Mouse (Mus musculus) MEL (cell line): ENCODE results near the gene Clic4. TPM values are rescaled to one million over a fixed set of nuclear protein-coding genes. Genes with fewer than 3 reads are reported as not detected.

Experiments
- DNase-seq: peaks from one replicate; pipeline ENCODE4 v3.0.0; 2011; ENCODE audit warnings: low read depth, low spot score
- H3K27ac ChIP-seq: 2 replicates; pipeline ENCODE4 v1.5.1; 2012; ENCODE audit warnings: low read depth, mild to moderate bottlenecking, control low read depth, low read length, moderate library complexity; ENCODE audit not compliant: control insufficient read depth
- H3K27me3 ChIP-seq, 2 experiments: fragments of 150-350 bp in 1 of 2; sonication (generic) in 1 of 2; 2 replicates each; pipeline ENCODE4 v1.6.1; 2012; ENCODE audit warnings: low read length in 2 of 2, mild to moderate bottlenecking in 2 of 2, improper control_type of control experiment in 1 of 2, moderate library complexity in 1 of 2; ENCODE audit not compliant: insufficient read depth in 2 of 2, control insufficient read depth in 1 of 2
- H3K36me3 ChIP-seq, 2 experiments: 2 replicates each; pipeline ENCODE4 v1.6.1; 2012 to 2014; ENCODE audit warnings: low read length in 2 of 2, improper control_type of control experiment in 1 of 2, inconsistent platforms in 1 of 2, mild to moderate bottlenecking in 1 of 2; ENCODE audit not compliant: insufficient read depth in 2 of 2, control insufficient read depth in 1 of 2
- H3K4me1 ChIP-seq, 2 experiments: fragments of 150-350 bp in 1 of 2; sonication (generic) in 1 of 2; 2 replicates each; pipeline ENCODE4 v1.6.1; 2012; ENCODE audit warnings: low read length in 2 of 2, improper control_type of control experiment in 1 of 2, mild to moderate bottlenecking in 1 of 2; ENCODE audit not compliant: insufficient read depth in 2 of 2, control insufficient read depth in 1 of 2
- H3K4me3 ChIP-seq, 2 experiments: fragments of 150-350 bp in 1 of 2; sonication (generic) in 1 of 2; 2 replicates each; pipeline ENCODE4 v1.5.1; 2012; ENCODE audit warnings: low read depth in 2 of 2, low read length in 2 of 2, mild to moderate bottlenecking in 2 of 2, moderate library complexity in 2 of 2, control low read depth in 1 of 2, improper control_type of control experiment in 1 of 2; ENCODE audit not compliant: control insufficient read depth in 1 of 2, insufficient read depth in 1 of 2
- H3K79me2 ChIP-seq: 2 replicates; pipeline ENCODE4 v1.6.1; 2012; ENCODE audit warnings: mild to moderate bottlenecking, low read length, moderate library complexity; ENCODE audit not compliant: control insufficient read depth, poor library complexity, insufficient read depth
- H3K9ac ChIP-seq: 2 replicates; pipeline ENCODE4 v1.6.1; 2012; ENCODE audit warnings: low read depth, mild to moderate bottlenecking, control low read depth, low read length, moderate library complexity; ENCODE audit not compliant: control insufficient read depth, poor library complexity, severe bottlenecking
- H3K9me3 ChIP-seq: fragments of 150-350 bp; sonication (generic); replicated peaks from 2 replicates; pipeline ENCODE4 v1.6.1; 2012; ENCODE audit warnings: mild to moderate bottlenecking, low read length, improper control_type of control experiment, moderate library complexity; ENCODE audit not compliant: insufficient read depth
- CHD1 ChIP-seq: IDR thresholded peaks from 2 replicates; pipeline ENCODE4 v1.6.1; 2012; ENCODE audit warnings: low read depth, mild to moderate bottlenecking, inconsistent platforms, low read length, improper control_type of control experiment
- CTCF ChIP-seq, 3 experiments: IDR thresholded peaks in 2 of 3; conservative IDR thresholded peaks in 1 of 3; 2 replicates each; pipeline ENCODE4 v1.5.1; 2011 to 2012; ENCODE audit warnings: low read length in 3 of 3, low read depth in 2 of 3, mild to moderate bottlenecking in 2 of 3, improper control_type of control experiment in 1 of 3, inconsistent platforms in 1 of 3, mixed read lengths in 1 of 3, moderate library complexity in 1 of 3; ENCODE audit not compliant: control insufficient read depth in 1 of 3, insufficient read depth in 1 of 3, poor library complexity in 1 of 3, severe bottlenecking in 1 of 3
- EP300 ChIP-seq, 2 experiments: IDR thresholded peaks; 2 replicates each; pipeline ENCODE4 v1.6.1; 2011; ENCODE audit warnings: improper control_type of control experiment in 2 of 2, low read length in 2 of 2, low read depth in 1 of 2, mild to moderate bottlenecking in 1 of 2
- ETS1 ChIP-seq: IDR thresholded peaks from 2 replicates; pipeline ENCODE4 v1.6.1; 2012; ENCODE audit warnings: low read depth, mild to moderate bottlenecking, inconsistent platforms, low read length, improper control_type of control experiment, moderate library complexity
- GATA1 ChIP-seq: IDR thresholded peaks from 2 replicates; pipeline ENCODE4 v1.6.1; 2011; ENCODE audit warnings: low read depth, low read length, improper control_type of control experiment
- JUND ChIP-seq: IDR thresholded peaks from 2 replicates; pipeline ENCODE4 v1.6.1; 2011; ENCODE audit warnings: low read depth, mild to moderate bottlenecking, improper control_type of control experiment, low read length
- KAT2A ChIP-seq: conservative IDR thresholded peaks from 2 replicates; pipeline ENCODE4 v1.6.1; 2012; ENCODE audit warnings: low read depth, low read length, improper control_type of control experiment, inconsistent platforms
- MAX ChIP-seq: IDR thresholded peaks from 2 replicates; pipeline ENCODE4 v1.6.1; 2011; ENCODE audit warnings: low read length, improper control_type of control experiment
- MAZ ChIP-seq: IDR thresholded peaks from 2 replicates; pipeline ENCODE4 v1.6.1; 2012; ENCODE audit warnings: low read depth, mild to moderate bottlenecking, inconsistent platforms, low read length, improper control_type of control experiment
- MXI1 ChIP-seq: IDR thresholded peaks from 2 replicates; pipeline ENCODE4 v1.6.1; 2011; ENCODE audit warnings: mild to moderate bottlenecking, low read depth, low read length, improper control_type of control experiment
- MYC ChIP-seq: IDR thresholded peaks from 2 replicates; pipeline ENCODE4 v1.6.1; 2011; ENCODE audit warnings: low read depth, mild to moderate bottlenecking, low read length, improper control_type of control experiment, moderate library complexity
- NELFE ChIP-seq: IDR thresholded peaks from 2 replicates; pipeline ENCODE4 v1.6.1; 2011; ENCODE audit warnings: low read depth, low read length, improper control_type of control experiment
- NRF1 ChIP-seq: IDR thresholded peaks from 2 replicates; pipeline ENCODE4 v1.6.1; 2014; ENCODE audit warnings: low read depth, mild to moderate bottlenecking, inconsistent platforms, low read length, improper control_type of control experiment, moderate library complexity; ENCODE audit not compliant: poor library complexity, insufficient read depth, severe bottlenecking
- POLR2AphosphoS5 ChIP-seq: IDR thresholded peaks from 2 replicates; pipeline ENCODE4 v1.6.1; 2012; ENCODE audit warnings: low read depth, borderline replicate concordance, mild to moderate bottlenecking, inconsistent platforms, low read length, moderate library complexity, mixed read lengths
- SIN3A ChIP-seq: IDR thresholded peaks from 2 replicates; pipeline ENCODE4 v1.6.1; 2012; ENCODE audit warnings: low read length, improper control_type of control experiment, inconsistent platforms
- TAL1 ChIP-seq: IDR thresholded peaks from 2 replicates; pipeline ENCODE4 v1.6.1; 2012; ENCODE audit warnings: mild to moderate bottlenecking, inconsistent platforms, low read length, moderate library complexity, mixed read lengths
- TCF12 ChIP-seq: IDR thresholded peaks from 2 replicates; pipeline ENCODE4 v1.6.1; 2014; ENCODE audit warnings: low read depth, mild to moderate bottlenecking, inconsistent platforms, low read length, improper control_type of control experiment, moderate library complexity
- ZKSCAN1 ChIP-seq: IDR thresholded peaks from 2 replicates; pipeline ENCODE4 v1.6.1; 2012; ENCODE audit warnings: low read depth, mild to moderate bottlenecking, inconsistent platforms, low read length, improper control_type of control experiment, moderate library complexity
- ZNF384 ChIP-seq: IDR thresholded peaks from 2 replicates; pipeline ENCODE4 v1.6.1; 2012; ENCODE audit warnings: low read depth, mild to moderate bottlenecking, inconsistent platforms, low read length, improper control_type of control experiment
- polyA plus RNA-seq, 2 experiments: library from polyadenylated mRNA; stranded (reverse) in 1 of 2; unstranded in 1 of 2; fragments of >175 nt in 1 of 2; fragments of >200 nt in 1 of 2; gene quantifications; 2 replicates each; pipeline versions ENCODE4 v1.2.1 to v1.2.4; 2012; ENCODE audit warnings: low replicate concordance in 2 of 2, low read depth in 1 of 2; ENCODE audit not compliant: insufficient read length in 2 of 2, insufficient read depth in 1 of 2, missing spikeins in 1 of 2
- total RNA-seq: library from RNA; depleted of rRNA; stranded (reverse); fragments of 300-350 nt; gene quantifications from 2 replicates; pipeline ENCODE4 v1.2.3, GENCODE M21; 2012

The Clic4 gene
- total and polyA plus RNA-seq, 3 experiments = 32.9 to 274 (median 83.8) TPM

GRCm38 (mm10) chr4:135287975-135288374 is 15.4 kb upstream of the Clic4 start (continued):
- TF ChIP-seq ETS1 = peak; percentile 89
- TF ChIP-seq SIN3A = peak; percentile 88
- TF ChIP-seq CTCF (IDR thresholded peaks at IDR 0.05 in 2 of 3, conservative IDR thresholded peaks at IDR 0.05 in 1 of 3; ENCODE audit: control insufficient read depth in 1 of 3, insufficient read depth in 1 of 3, low read depth in 2 of 3, low read length in 3 of 3, poor library complexity in 1 of 3, severe bottlenecking in 1 of 3) = no peak
- TF ChIP-seq JUND = 0 out of 2 replicates have a peak, but pooled peaks have one; percentile 27
- no peak for TF ChIP-seq KAT2A
- peak; percentile 90 for TF ChIP-seq MAZ
- no peak for TF ChIP-seq NELFE
- TF ChIP-seq TCF12 = peak; percentile 97
- TF ChIP-seq POLR2AphosphoS5 = no peak

GRCm38 (mm10) chr4:135286833-135287395 is 14.3 kb upstream of the Clic4 start:
- H3K79me2 ChIP-seq = no peaks in the 10 kb centered on the region
- peaks cover 15 to 42% of the 10 kb centered on the region in 2 experiments for H3K4me1 ChIP-seq
- peaks cover 0 to 28% of the 10 kb centered on the region in 2 experiments; a peak in 2 of 4 replicates for H3K36me3 ChIP-seq
- TF ChIP-seq GATA1 (peak; percentile 60), TAL1 (peak; percentile 63), CHD1 (no peak), MXI1 (no peak; the same call in 1 of the 2 replicates), ETS1 (peak; percentile 38; the same call in 1 of the 2 replicates), TCF12 (peak; percentile 68), EP300 (IDR thresholded peaks at IDR 0.05; ENCODE audit: low read depth in 1 of 2, low read length in 2 of 2) (peak in 1 of 2 experiments; percentile 54; a peak in 2 of 4 replicates), JUND (no peak)
- DNase-seq = peak; percentile 81
- peak overlapping the region; percentile 59 for H3K9ac ChIP-seq
- peak overlapping the region; percentile 81 for H3K27ac ChIP-seq
- H3K4me3 ChIP-seq = peak overlapping the region; percentile 33 to 44
- H3K27me3 ChIP-seq = no peaks in the 10 kb centered on the region
- H3K9me3 ChIP-seq = no peaks in the 10 kb centered on the region

- peaks cover 15 to 35% of the 10 kb centered on the region in 2 experiments for H3K4me1 ChIP-seq
- TF ChIP-seq MAX (0 out of 2 replicates have a peak, but pooled peaks have one; percentile 43), SIN3A (peak; percentile 33; the same call in 1 of the 2 replicates), NELFE (peak; percentile 49), MYC (0 out of 2 replicates have a peak, but pooled peaks have one; percentile 23), POLR2AphosphoS5 (no peak), ZKSCAN1 (no peak), NRF1 (no peak), MXI1 (peak; percentile 47; the same call in 1 of the 2 replicates), EP300 (IDR thresholded peaks at IDR 0.05; ENCODE audit: low read depth in 1 of 2, low read length in 2 of 2) (0 out of 4 replicates have a peak, but pooled peaks of 1 of the 2 experiments have one; percentile 10), ZNF384 (peak; percentile 92), KAT2A (no peak)
- no peaks in the 10 kb centered on the region for H3K27me3 ChIP-seq
- H3K9ac ChIP-seq = peak overlapping the region; percentile 59
- H3K27ac ChIP-seq = peak overlapping the region; percentile 81
- peak overlapping the region; percentile 33 to 44 for H3K4me3 ChIP-seq
- no peaks in the 10 kb centered on the region for H3K9me3 ChIP-seq
- peak; percentile 60 for DNase-seq
- no peaks in the 10 kb centered on the region for H3K79me2 ChIP-seq
- H3K36me3 ChIP-seq = peaks cover 0 to 24% of the 10 kb centered on the region in 2 experiments; a peak in 2 of 4 replicates
These were observed 13.5 kb upstream of the Clic4 start for GRCm38 (mm10) chr4:135286033-135286622.
